Mouse (Mus musculus): ENCODE data around the gene Sptlc3. TPM values are rescaled to one million over a fixed set of nuclear protein-coding genes. Genes with fewer than 3 reads are reported as not detected.

Gene Sptlc3
- polyA plus RNA-seq, 1 experiment from 2014 or later, result 1.8 TPM

- Histone ChIP-seq H3K27me3 (ENCODE audit: control insufficient read depth, insufficient read depth, low read depth, low read length) (no peaks in the 10 kb centered on the region), H3K4me1 (replicated peaks; ENCODE audit: control insufficient read depth, insufficient read depth, low read length) (0 out of 2 replicates have a peak, but pooled peaks cover 4% of the 10 kb centered on the region)
- ATAC-seq (ENCODE audit: low read depth), result no peak; the same call in 1 of the 2 replicates
Measured at GRCm38 (mm10) chr2:139612410-139613107, 118.8 kb downstream of the Sptlc3 start.

GRCm38 (mm10) chr2:139626496-139626895 is 132.8 kb downstream of the Sptlc3 start:
- ATAC-seq (ENCODE audit: low read depth), result no peak
- Histone ChIP-seq H3K36me3 (ENCODE audit: control insufficient read depth, insufficient read depth, low read length) (no peaks in the 10 kb centered on the region), H3K4me3 (ENCODE audit: low read length) (no peak overlapping the region), H3K9me3 (ENCODE audit: control insufficient read depth, low read length) (no peaks in the 10 kb centered on the region), H3K4me2 (ENCODE audit: low read depth, low read length) (no peak overlapping the region), H3K27me3 (ENCODE audit: control insufficient read depth, insufficient read depth, low read depth, low read length) (no peaks in the 10 kb centered on the region), H3K4me1 (replicated peaks; ENCODE audit: control insufficient read depth, insufficient read depth, low read length) (no peaks in the 10 kb centered on the region), H3K9ac (ENCODE audit: low read length) (no peak overlapping the region), H3K27ac (ENCODE audit: low read length) (no peak overlapping the region)
- WGBS, result 75% methylated on average over 1 of the region's 1 CpGs

More at GRCm38 (mm10) chr2:139612410-139613107, 118.8 kb downstream of the Sptlc3 start:
- Histone ChIP-seq H3K4me2 (ENCODE audit: low read depth, low read length) (no peak overlapping the region), H3K9me3 (ENCODE audit: control insufficient read depth, low read length) (no peaks in the 10 kb centered on the region), H3K36me3 (ENCODE audit: control insufficient read depth, insufficient read depth, low read length) (no peaks in the 10 kb centered on the region), H3K9ac (ENCODE audit: low read length) (no peak overlapping the region), H3K4me3 (ENCODE audit: low read length) (no peak overlapping the region), H3K27ac (ENCODE audit: low read length) (no peak overlapping the region)
- WGBS, result 37% methylated on average over 10 of the region's 10 CpGs

GRCm38 (mm10) chr2:139628731-139629130 is 135.0 kb downstream of the Sptlc3 start:
- H3K4me3 ChIP-seq (ENCODE audit: low read length), result no peak overlapping the region
- no peaks in the 10 kb centered on the region for H3K36me3 ChIP-seq (ENCODE audit: control insufficient read depth, insufficient read depth, low read length)
- no peaks in the 10 kb centered on the region for H3K4me1 ChIP-seq (replicated peaks; ENCODE audit: control insufficient read depth, insufficient read depth, low read length)
- H3K9ac ChIP-seq (ENCODE audit: low read length), result no peak overlapping the region
- H3K27me3 ChIP-seq (ENCODE audit: control insufficient read depth, insufficient read depth, low read depth, low read length), result no peaks in the 10 kb centered on the region
- no peaks in the 10 kb centered on the region for H3K9me3 ChIP-seq (ENCODE audit: control insufficient read depth, low read length)
- no peak for ATAC-seq (ENCODE audit: low read depth)
- H3K4me2 ChIP-seq (ENCODE audit: low read depth, low read length), result no peak overlapping the region
- 58% methylated on average over 4 of the region's 4 CpGs for WGBS
- H3K27ac ChIP-seq (ENCODE audit: low read length), result no peak overlapping the region

- no peaks in the 10 kb centered on the region for H3K36me3 ChIP-seq (ENCODE audit: control insufficient read depth, insufficient read depth, low read length)
- no peaks in the 10 kb centered on the region for H3K9me3 ChIP-seq (ENCODE audit: control insufficient read depth, low read length)
- no peak overlapping the region for H3K9ac ChIP-seq (ENCODE audit: low read length)
- 89% methylated on average over 3 of the region's 3 CpGs for WGBS
- H3K4me2 ChIP-seq (ENCODE audit: low read depth, low read length), result no peak overlapping the region
- no peak overlapping the region for H3K27ac ChIP-seq (ENCODE audit: low read length)
- ATAC-seq (ENCODE audit: low read depth), result no peak
- H3K4me3 ChIP-seq (ENCODE audit: low read length), result no peak overlapping the region
- H3K27me3 ChIP-seq (ENCODE audit: control insufficient read depth, insufficient read depth, low read depth, low read length), result no peaks in the 10 kb centered on the region
- H3K4me1 ChIP-seq (replicated peaks; ENCODE audit: control insufficient read depth, insufficient read depth, low read length), result no peaks in the 10 kb centered on the region
Measured at GRCm38 (mm10) chr2:139629653-139630052, 135.9 kb downstream of the Sptlc3 start.

- H3K27me3 ChIP-seq (ENCODE audit: control insufficient read depth, insufficient read depth, low read depth, low read length), result no peaks in the 10 kb centered on the region
- ATAC-seq (ENCODE audit: low read depth), result no peak
- H3K36me3 ChIP-seq (ENCODE audit: control insufficient read depth, insufficient read depth, low read length), result no peaks in the 10 kb centered on the region
- H3K4me3 ChIP-seq (ENCODE audit: low read length), result no peak overlapping the region
- WGBS, result 32% methylated on average over 4 of the region's 4 CpGs
- no peak overlapping the region for H3K27ac ChIP-seq (ENCODE audit: low read length)
- H3K4me1 ChIP-seq (replicated peaks; ENCODE audit: control insufficient read depth, insufficient read depth, low read length), result no peaks in the 10 kb centered on the region; the same call in 1 of the 2 replicates
- H3K9me3 ChIP-seq (ENCODE audit: control insufficient read depth, low read length), result no peaks in the 10 kb centered on the region
- 0 out of 2 replicates have a peak overlapping the region, but pooled peaks have one; percentile 7 for H3K4me2 ChIP-seq (ENCODE audit: low read depth, low read length)
- H3K9ac ChIP-seq (ENCODE audit: low read length), result no peak overlapping the region
Measured at GRCm38 (mm10) chr2:139634506-139634905, 140.8 kb downstream of the Sptlc3 start.

GRCm38 (mm10) chr2:139637861-139638260 is 144.1 kb downstream of the Sptlc3 start:
- 15% methylated on average over 2 of the region's 2 CpGs for WGBS
- H3K4me2 ChIP-seq (ENCODE audit: low read depth, low read length), result no peak overlapping the region

GRCm38 (mm10) chr2:139641757-139642385 is 148.2 kb downstream of the Sptlc3 start:
- no peak overlapping the region for H3K27ac ChIP-seq (ENCODE audit: low read length)
- peaks cover 7% of the 10 kb centered on the region; the same call in 1 of the 2 replicates for H3K4me1 ChIP-seq (replicated peaks; ENCODE audit: control insufficient read depth, insufficient read depth, low read length)
- ATAC-seq (ENCODE audit: low read depth), result peak; percentile 79
- H3K27me3 ChIP-seq (ENCODE audit: control insufficient read depth, insufficient read depth, low read depth, low read length), result no peaks in the 10 kb centered on the region
- H3K4me2 ChIP-seq (ENCODE audit: low read depth, low read length), result peak overlapping the region; percentile 14; the same call in 1 of the 2 replicates
- H3K9me3 ChIP-seq (ENCODE audit: control insufficient read depth, low read length), result no peaks in the 10 kb centered on the region
- H3K9ac ChIP-seq (ENCODE audit: low read length), result no peak overlapping the region
- H3K4me3 ChIP-seq (ENCODE audit: low read length), result no peak overlapping the region
- 41% methylated on average over 7 of the region's 7 CpGs for WGBS
- no peaks in the 10 kb centered on the region for H3K36me3 ChIP-seq (ENCODE audit: control insufficient read depth, insufficient read depth, low read length)

More at GRCm38 (mm10) chr2:139637861-139638260, 144.1 kb downstream of the Sptlc3 start:
- Histone ChIP-seq H3K4me3 (ENCODE audit: low read length) (no peak overlapping the region), H3K9me3 (ENCODE audit: control insufficient read depth, low read length) (no peaks in the 10 kb centered on the region), H3K4me1 (replicated peaks; ENCODE audit: control insufficient read depth, insufficient read depth, low read length) (peaks cover 7% of the 10 kb centered on the region; the same call in 1 of the 2 replicates), H3K36me3 (ENCODE audit: control insufficient read depth, insufficient read depth, low read length) (no peaks in the 10 kb centered on the region), H3K27ac (ENCODE audit: low read length) (no peak overlapping the region), H3K27me3 (ENCODE audit: control insufficient read depth, insufficient read depth, low read depth, low read length) (no peaks in the 10 kb centered on the region), H3K9ac (ENCODE audit: low read length) (no peak overlapping the region)
- 0 out of 2 replicates have a peak, but pooled peaks have one; percentile 23 for ATAC-seq (ENCODE audit: low read depth)

GRCm38 (mm10) chr2:139649518-139649917 is 155.8 kb downstream of the Sptlc3 start:
- Histone ChIP-seq H3K4me3 (ENCODE audit: low read length) (no peak overlapping the region), H3K9ac (ENCODE audit: low read length) (no peak overlapping the region), H3K4me2 (ENCODE audit: low read depth, low read length) (no peak overlapping the region), H3K9me3 (ENCODE audit: control insufficient read depth, low read length) (no peaks in the 10 kb centered on the region), H3K36me3 (ENCODE audit: control insufficient read depth, insufficient read depth, low read length) (no peaks in the 10 kb centered on the region), H3K27ac (ENCODE audit: low read length) (no peak overlapping the region), H3K4me1 (replicated peaks; ENCODE audit: control insufficient read depth, insufficient read depth, low read length) (0 out of 2 replicates have a peak, but pooled peaks cover 2% of the 10 kb centered on the region), H3K27me3 (ENCODE audit: control insufficient read depth, insufficient read depth, low read depth, low read length) (no peaks in the 10 kb centered on the region)
- 72% methylated on average over 3 of the region's 3 CpGs for WGBS
- no peak for ATAC-seq (ENCODE audit: low read depth)

GRCm38 (mm10) chr2:139656750-139657149 is 163.0 kb downstream of the Sptlc3 start:
- H3K4me3 ChIP-seq (ENCODE audit: low read length), result no peak overlapping the region
- peaks cover 3% of the 10 kb centered on the region; the same call in 1 of the 2 replicates for H3K4me1 ChIP-seq (replicated peaks; ENCODE audit: control insufficient read depth, insufficient read depth, low read length)
- H3K27ac ChIP-seq (ENCODE audit: low read length), result no peak overlapping the region
- no peaks in the 10 kb centered on the region for H3K9me3 ChIP-seq (ENCODE audit: control insufficient read depth, low read length)
- H3K4me2 ChIP-seq (ENCODE audit: low read depth, low read length), result no peak overlapping the region; the same call in 1 of the 2 replicates
- no peaks in the 10 kb centered on the region for H3K36me3 ChIP-seq (ENCODE audit: control insufficient read depth, insufficient read depth, low read length)
- WGBS, result 36% methylated on average over 4 of the region's 4 CpGs
- H3K9ac ChIP-seq (ENCODE audit: low read length), result no peak overlapping the region
- H3K27me3 ChIP-seq (ENCODE audit: control insufficient read depth, insufficient read depth, low read depth, low read length), result no peaks in the 10 kb centered on the region
- ATAC-seq (ENCODE audit: low read depth), result no peak

All from lung, embryonic 16.5 days (tissue).